Mouse (Mus musculus): ENCODE results near the gene Myg1.

The Myg1 gene

DNA sequence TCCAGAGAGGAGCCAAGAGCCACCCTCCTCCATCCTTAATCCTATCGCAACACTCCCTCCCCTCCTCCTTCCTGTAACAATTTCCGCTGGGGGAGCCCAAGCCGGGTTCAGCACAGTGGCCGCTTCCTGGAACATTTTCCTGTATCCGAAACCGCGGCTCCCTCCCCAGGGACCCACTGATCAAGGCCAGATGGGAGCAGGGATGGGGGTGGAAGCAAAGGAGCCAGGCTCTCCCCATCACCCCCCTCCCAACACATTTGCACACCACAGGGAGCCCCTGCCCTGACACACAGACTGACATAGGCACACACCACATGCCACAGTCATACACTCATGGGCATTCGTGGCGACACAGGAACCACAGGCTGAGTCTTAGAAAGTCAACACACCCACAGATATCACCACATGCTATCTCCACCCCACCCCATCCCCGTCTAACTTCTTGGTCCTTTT, 46.3 kb downstream of the Myg1 start:
- DNase-seq (ENCODE audit: extremely low read depth, insufficient read length, low spot score), result peak; percentile 73

DNA sequence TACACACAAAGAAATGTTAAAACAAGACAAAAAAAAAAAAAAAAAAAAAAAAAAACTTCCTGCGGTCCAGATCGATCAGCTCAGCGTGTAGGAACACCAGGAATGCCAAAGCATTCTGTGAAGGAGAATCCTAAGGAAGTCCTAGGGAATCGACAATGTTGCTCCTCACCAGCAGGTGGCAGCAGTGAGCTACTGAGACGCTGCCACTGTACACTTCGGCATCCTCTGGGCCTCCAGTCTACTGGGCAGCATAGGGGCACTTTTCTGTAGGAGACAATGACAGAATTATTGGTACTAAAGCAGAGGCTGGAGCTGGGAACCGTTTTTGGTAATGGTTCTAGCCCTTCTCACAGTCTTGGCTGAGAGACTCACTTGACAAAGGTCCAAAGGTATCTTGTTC, 50.1 kb downstream of the Myg1 start:
- DNase-seq (ENCODE audit: extremely low read depth, insufficient read length, low spot score), result no peak

- DNase-seq (ENCODE audit: extremely low read depth, insufficient read length, low spot score), result no peak
Observed at GRCm38 (mm10) chr15:102383671-102384070, 52.2 kb downstream of the Myg1 start.

DNA sequence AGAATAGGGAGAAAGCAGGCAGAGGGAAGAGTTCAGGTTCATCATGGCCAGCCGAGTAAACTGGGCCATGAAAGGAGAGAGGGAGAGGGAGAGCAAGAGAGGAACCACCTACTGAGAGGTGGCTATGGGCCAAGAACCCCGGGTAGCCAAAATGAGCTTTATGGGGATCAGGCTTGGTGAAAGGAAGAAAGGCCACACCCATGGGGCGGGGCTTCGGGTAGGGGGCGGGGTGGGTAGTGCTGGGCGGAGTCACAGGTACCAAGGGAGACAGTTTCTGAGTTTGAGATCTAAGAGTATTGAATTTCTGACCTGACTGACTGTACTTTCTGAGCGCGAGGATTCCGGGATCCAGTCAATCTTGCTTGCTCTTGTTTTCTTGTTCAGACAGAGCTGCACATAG, 55.1 kb downstream of the Myg1 start:
- DNase-seq (ENCODE audit: extremely low read depth, insufficient read length, low spot score), result peak; percentile 43

Data from 3134 (cell line).